Mouse (Mus musculus): ENCODE data around the gene 2900026A02Rik.

- peak; percentile 82 for TF ChIP-seq CTCF (IDR thresholded peaks at IDR 0.05; ENCODE audit: low read depth)
- TF ChIP-seq EP300 (IDR thresholded peaks at IDR 0.05; ENCODE audit: low read depth): no peak
Observed at GRCm38 (mm10) chr5:113174916-113175692, 45.9 kb downstream of the 2900026A02Rik start.
